Mouse (Mus musculus): ENCODE data around the gene Zfp628.

DNA sequence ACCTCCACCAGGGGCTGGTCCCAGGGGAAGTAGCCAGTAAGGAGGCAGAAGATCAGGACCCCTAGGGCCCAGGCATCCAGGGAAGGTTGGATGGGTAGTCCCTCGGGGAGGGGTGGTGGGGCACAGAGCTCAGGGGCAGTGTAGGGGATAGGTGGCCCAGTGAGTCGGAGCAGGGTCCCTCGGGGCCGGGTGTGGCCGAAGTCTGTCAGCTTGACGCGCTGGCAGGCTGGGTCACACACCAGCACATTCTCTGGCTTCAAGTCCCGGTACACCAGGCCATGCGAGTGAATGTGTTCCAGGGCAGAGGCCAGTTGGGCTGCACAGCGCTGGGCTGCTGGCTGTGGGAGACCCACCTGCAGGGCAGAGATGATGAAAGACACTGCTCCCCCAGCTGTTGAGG, 42.3 kb downstream of the Zfp628 start:
- TF ChIP-seq POLR2A (IDR thresholded peaks at IDR 0.05; ENCODE audit: insufficient read length, low read depth) (no peak), MYOG (IDR thresholded peaks at IDR 0.05; ENCODE audit: control insufficient read depth in 1 of 3, insufficient read depth in 1 of 3, insufficient read length in 2 of 3, low read depth in 2 of 3) (no peak), CEBPB (IDR thresholded peaks at IDR 0.05; ENCODE audit: insufficient read depth, poor library complexity, severe bottlenecking) (no peak), E2F4 (IDR thresholded peaks at IDR 0.05; ENCODE audit: insufficient read depth) (no peak), MAX (IDR thresholded peaks at IDR 0.05; ENCODE audit: low read depth) (no peak), TCF12 (IDR thresholded peaks at IDR 0.05; ENCODE audit: insufficient read depth, poor library complexity, severe bottlenecking) (no peak), USF1 (IDR thresholded peaks at IDR 0.05; ENCODE audit: low read depth) (no peak), POLR2AphosphoS2 (IDR thresholded peaks at IDR 0.05; ENCODE audit: insufficient read length, low read depth) (no peak), MYOD1 (IDR thresholded peaks at IDR 0.05; ENCODE audit: control insufficient read depth in 1 of 3, insufficient read length in 2 of 3, low read depth in 2 of 3) (no peak)

All from myocyte (in vitro differentiated cells).